Mouse (Mus musculus) heart, postnatal 0 days (tissue): ENCODE results near the gene Neurl1a. TPM values are rescaled to one million over a fixed set of nuclear protein-coding genes. Genes with fewer than 3 reads are reported as not detected.

Experiments
- ATAC-seq: fragments of 200-750 bp; cut with Nextera tagmentation; 2 replicates; pipeline ENCODE4 v1.8.0; 2017; ENCODE audit warnings: low read depth, moderate number of reproducible peaks, moderate library complexity; ENCODE audit not compliant: insufficient read depth
- DNase-seq: peaks from one replicate; pipeline ENCODE4 v3.0.0-alpha.2; 2016; ENCODE audit warnings: low spot score
- H3K27ac ChIP-seq: fragments of 300-500 bp; sonication (generic); 2 replicates; pipeline ENCODE4 v1.5.1; 2014; ENCODE audit warnings: low read depth, mild to moderate bottlenecking
- H3K27me3 ChIP-seq: fragments of 300-500 bp; sonication (generic); 2 replicates; pipeline ENCODE4 v1.6.1; 2014; ENCODE audit warnings: low read length, mixed read lengths; ENCODE audit not compliant: control insufficient read depth, insufficient read depth
- H3K36me3 ChIP-seq: fragments of 300-500 bp; sonication (generic); replicated peaks from 2 replicates; pipeline ENCODE4 v1.6.1; 2014; ENCODE audit warnings: low read length, mixed read lengths; ENCODE audit not compliant: control insufficient read depth, insufficient read depth
- H3K4me1 ChIP-seq: fragments of 300-500 bp; sonication (generic); 2 replicates; pipeline ENCODE4 v1.6.1; 2014; ENCODE audit warnings: antibody characterized with exemption; ENCODE audit not compliant: control insufficient read depth, insufficient read depth
- H3K4me2 ChIP-seq: fragments of 300-500 bp; sonication (generic); 2 replicates; pipeline ENCODE4 v1.6.1; 2014; ENCODE audit warnings: low read depth, mild to moderate bottlenecking, low read length, moderate library complexity
- H3K4me3 ChIP-seq: fragments of 300-500 bp; sonication (generic); 2 replicates; pipeline ENCODE4 v1.5.1; 2014; ENCODE audit warnings: low read depth, low read length
- H3K9ac ChIP-seq: fragments of 300-500 bp; sonication (generic); replicated peaks from 2 replicates; pipeline ENCODE4 v1.6.1; 2014; ENCODE audit warnings: low read depth, low read length, mixed read lengths
- H3K9me3 ChIP-seq: fragments of 300-500 bp; sonication (generic); replicated peaks from 2 replicates; pipeline ENCODE4 v1.6.1; 2016; ENCODE audit warnings: low read length; ENCODE audit not compliant: control insufficient read depth
- CTCF ChIP-seq: IDR thresholded peaks from 2 replicates; pipeline ENCODE4 v1.5.1; 2016; ENCODE audit warnings: antibody characterized with exemption, control low read depth, low read depth
- EP300 ChIP-seq: IDR thresholded peaks from 2 replicates; pipeline ENCODE4 v1.6.1; 2016; ENCODE audit warnings: antibody characterized with exemption, low read depth
- WGBS: fragments of 180-500 bp; shearing (Covaris S2); extraction: QIAGEN DNeasy Blood & Tissue Kit; methylation state at CpG from one replicate; pipeline ENCODE4 v1.1.7; 2014; 5-methylcytosine and 5-hydroxymethylcytosine counted together
- polyA plus RNA-seq: library from polyadenylated mRNA; unstranded; fragments of >200 nt; fragmentation: Nextera tagmentation; extraction: Ambion mirVana; gene quantifications from 2 replicates; pipeline ENCODE4 v1.2.1, GENCODE M21; 2015
- total RNA-seq: library from RNA; depleted of rRNA; stranded (reverse); fragments of >200 nt; gene quantifications from 2 replicates; pipeline ENCODE4 v1.2.3, GENCODE M21; 2014; ENCODE audit warnings: low replicate concordance

Neurl1a gene
- total and polyA plus RNA-seq, 2 experiments from 2014 or later, result 0.27 to 1.8 TPM

DNA sequence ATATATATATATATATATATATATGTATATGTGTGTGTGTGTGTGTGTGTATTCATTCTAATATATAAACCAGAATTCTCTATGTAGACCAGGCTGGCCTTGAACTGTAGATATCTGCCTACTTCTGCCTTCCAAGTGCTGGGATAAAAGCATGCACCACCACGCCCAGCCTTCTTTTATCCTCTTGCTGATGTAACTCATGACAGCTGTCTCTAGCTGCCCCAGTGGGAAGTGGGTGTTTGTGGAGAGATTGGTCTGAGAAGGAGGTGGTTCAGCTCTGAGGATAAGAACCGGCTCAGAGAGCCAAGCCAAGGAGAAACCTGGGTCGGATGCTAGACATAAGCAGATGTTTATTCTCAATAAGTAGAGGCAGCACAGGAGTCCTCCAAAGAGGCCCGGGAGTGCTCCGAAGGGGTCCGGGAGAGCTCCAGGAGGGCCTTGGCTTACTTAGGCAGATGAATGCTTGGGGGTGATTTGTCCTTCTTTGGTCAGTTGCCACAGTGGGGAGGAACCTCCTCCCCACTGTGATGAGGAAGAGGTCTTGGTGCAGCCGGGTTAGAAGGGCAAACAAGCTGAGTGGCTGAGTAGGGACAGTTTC is 10.9 kb upstream of the Neurl1a start:
- Histone ChIP-seq H3K4me1 (no peaks in the 10 kb centered on the region), H3K36me3 (no peaks in the 10 kb centered on the region), H3K27me3 (no peaks in the 10 kb centered on the region), H3K27ac (no peak overlapping the region), H3K9me3 (no peaks in the 10 kb centered on the region), H3K4me3 (no peak overlapping the region), H3K9ac (no peak overlapping the region), H3K4me2 (no peak overlapping the region)
- DNase-seq (no peak), ATAC-seq (0 out of 2 replicates have a peak, but pooled peaks have one; percentile 9)
- 44% methylated on average over 7 of the region's 7 CpGs for WGBS
- TF ChIP-seq CTCF (no peak), EP300 (no peak)

DNA sequence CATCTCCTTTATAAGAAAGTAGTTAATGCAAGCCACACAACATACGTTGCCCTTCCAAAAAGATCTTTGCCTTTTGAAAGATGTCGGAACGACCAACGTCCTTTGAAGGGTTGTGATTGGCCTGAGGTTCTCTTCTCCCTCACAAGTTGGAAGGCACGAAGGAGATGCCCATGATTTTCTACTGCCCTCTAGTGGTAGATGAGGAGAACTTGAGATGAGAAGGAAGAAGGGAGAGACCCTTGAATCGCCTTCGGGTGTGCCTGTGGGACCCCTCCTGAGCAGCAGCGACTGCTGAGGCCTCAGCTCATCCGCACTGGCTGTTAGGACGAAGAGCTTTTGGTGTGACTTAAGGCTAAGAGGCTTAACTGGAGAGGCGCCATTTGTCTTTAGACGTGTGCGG is 10.4 kb upstream of the Neurl1a start:
- H3K36me3 ChIP-seq, result no peaks in the 10 kb centered on the region
- peak; percentile 61; the same call in 1 of the 2 replicates for ATAC-seq
- H3K9ac ChIP-seq, result no peak overlapping the region

DNA sequence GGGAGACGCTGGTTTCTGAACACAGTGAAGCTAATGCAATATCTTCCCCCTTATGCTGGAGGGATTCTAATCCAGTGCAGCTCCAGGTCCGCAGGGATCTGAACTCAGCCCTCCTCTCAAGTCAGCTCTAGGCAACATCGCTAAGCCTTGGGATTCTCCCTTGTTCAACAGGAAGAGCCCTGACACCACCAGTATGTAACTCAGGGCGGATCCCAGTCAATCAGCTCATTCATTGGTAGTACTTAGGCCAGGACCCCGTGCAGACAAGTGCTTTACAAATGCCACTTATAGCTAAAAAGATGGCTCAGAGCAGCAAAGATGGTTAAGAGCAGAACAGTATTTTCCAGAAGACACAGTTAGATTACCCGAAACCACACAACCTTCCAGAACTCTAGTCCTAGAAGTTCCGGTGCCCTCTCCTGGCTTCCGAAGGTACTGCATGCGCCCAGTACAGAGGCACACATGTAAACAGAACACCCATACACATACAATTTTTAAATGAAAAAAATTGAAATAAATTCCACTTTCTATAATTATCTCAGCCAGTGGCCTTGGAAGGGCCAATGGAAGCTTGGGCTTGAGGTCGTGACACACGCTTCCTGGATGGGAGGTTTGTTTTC is 9.7 kb upstream of the Neurl1a start:
- TF ChIP-seq CTCF (peak; percentile 84), EP300 (no peak)
- WGBS, result 15% methylated on average over 11 of the region's 11 CpGs
- Histone ChIP-seq H3K4me2 (peak overlapping the region; percentile 57), H3K4me3 (peak overlapping the region; percentile 29), H3K27ac (no peak overlapping the region), H3K9me3 (no peaks in the 10 kb centered on the region), H3K27me3 (no peaks in the 10 kb centered on the region), H3K9ac (no peak overlapping the region), H3K36me3 (no peaks in the 10 kb centered on the region), H3K4me1 (no peaks in the 10 kb centered on the region)
- peak; percentile 53; the same call in 1 of the 2 replicates for ATAC-seq
- peak; percentile 67 for DNase-seq

More for the DNA sequence above, 10.4 kb upstream of the Neurl1a start:
- 3% methylated on average over 13 of the region's 13 CpGs for WGBS
- no peak overlapping the region for H3K27ac ChIP-seq
- peak; percentile 71 for DNase-seq
- no peaks in the 10 kb centered on the region for H3K4me1 ChIP-seq
- H3K4me3 ChIP-seq, result peak overlapping the region; percentile 29
- H3K27me3 ChIP-seq, result no peaks in the 10 kb centered on the region
- peak overlapping the region; percentile 57 for H3K4me2 ChIP-seq
- no peaks in the 10 kb centered on the region for H3K9me3 ChIP-seq
- TF ChIP-seq CTCF (peak; percentile 93), EP300 (no peak)

DNA sequence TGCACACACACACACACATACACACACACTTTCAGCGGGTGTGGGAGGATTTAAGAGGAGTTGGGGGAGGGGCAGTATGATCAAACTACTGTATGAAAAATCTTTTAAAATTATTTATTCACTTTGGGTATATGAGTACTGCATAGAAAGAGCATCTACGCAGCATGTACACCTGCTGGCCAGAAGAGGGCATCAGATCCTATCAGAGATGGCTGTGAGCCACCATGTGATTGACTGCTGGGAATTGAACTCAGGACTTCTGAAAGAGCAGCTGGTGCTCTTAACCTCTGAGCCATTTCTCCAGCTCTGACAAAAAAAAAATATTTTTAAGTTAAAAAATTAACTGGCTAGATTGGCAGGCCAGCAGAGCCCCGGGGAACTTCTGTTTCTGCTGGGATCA is 4.1 kb upstream of the Neurl1a start:
- Histone ChIP-seq H3K4me1 (no peaks in the 10 kb centered on the region), H3K27me3 (peaks cover 19% of the 10 kb centered on the region), H3K4me3 (no peak overlapping the region), H3K9ac (no peak overlapping the region), H3K27ac (no peak overlapping the region), H3K4me2 (no peak overlapping the region), H3K36me3 (no peaks in the 10 kb centered on the region), H3K9me3 (no peaks in the 10 kb centered on the region)
- no peak for TF ChIP-seq EP300
- TF ChIP-seq CTCF, result peak; percentile 40
- ATAC-seq, result no peak
- no peak for DNase-seq
- WGBS, result 56% methylated on average over 3 of the region's 3 CpGs

DNA sequence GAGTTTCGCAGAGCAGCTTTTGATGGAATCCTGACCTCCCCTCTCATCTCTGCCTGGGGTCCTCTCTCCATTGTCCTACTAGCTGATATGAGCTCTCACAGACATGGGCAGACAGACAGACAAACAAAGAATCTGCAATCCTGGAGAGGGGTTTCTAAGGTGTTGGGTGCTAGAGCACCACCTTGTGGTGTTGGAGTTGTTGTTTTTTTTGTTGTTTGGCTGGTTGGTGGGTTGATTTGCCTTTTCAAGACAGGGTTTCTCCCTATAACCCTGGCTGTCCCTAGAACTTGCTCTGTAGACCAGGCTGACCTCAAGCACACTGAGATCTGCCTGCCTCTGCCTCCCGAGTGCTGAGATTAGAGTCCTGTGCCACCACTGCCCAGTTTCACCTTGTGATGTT is 3.1 kb upstream of the Neurl1a start:
- H3K4me1 ChIP-seq, result no peaks in the 10 kb centered on the region
- H3K36me3 ChIP-seq, result no peaks in the 10 kb centered on the region
- no peaks in the 10 kb centered on the region for H3K9me3 ChIP-seq
- DNase-seq (no peak), ATAC-seq (no peak)
- H3K27ac ChIP-seq, result no peak overlapping the region
- TF ChIP-seq EP300 (no peak), CTCF (0 out of 2 replicates have a peak, but pooled peaks have one; percentile 9)
- H3K4me3 ChIP-seq, result no peak overlapping the region
- no peak overlapping the region for H3K9ac ChIP-seq
- H3K27me3 ChIP-seq, result peaks cover 28% of the 10 kb centered on the region
- WGBS, result 51% methylated on average over 2 of the region's 2 CpGs
- H3K4me2 ChIP-seq, result no peak overlapping the region
